Mouse (Mus musculus): ENCODE data around the gene Mrgbp.

- TF ChIP-seq CTCF (IDR thresholded peaks at IDR 0.05; ENCODE audit: extremely low read depth, insufficient read depth, insufficient read length, insufficient replicate concordance) (no peak), POLR2A (IDR thresholded peaks at IDR 0.05; ENCODE audit: low read depth, low read length) (no peak)
These were observed 25.9 kb upstream of the Mrgbp start for GRCm38 (mm10) chr2:180555219-180555618.
